Mouse (Mus musculus) midbrain, embryonic 15.5 days (tissue): ENCODE measurements around the gene Uqcrh. TPM values are rescaled to one million over a fixed set of nuclear protein-coding genes. Genes with fewer than 3 reads are reported as not detected.
A peak's percentile ranks its signal among the peaks of the same experiment; 100 is the strongest.

Source experiments
- ATAC-seq: fragments of 200-750 bp; cut with Nextera tagmentation; replicated peaks from 2 replicates; pipeline ENCODE4 v1.8.0; 2017; ENCODE audit warnings: moderate TSS enrichment
- H3K27ac ChIP-seq: fragments of 300-500 bp; sonication (generic); 2 replicates; pipeline ENCODE4 v1.5.1; 2015; ENCODE audit warnings: mild to moderate bottlenecking, inconsistent platforms
- H3K27me3 ChIP-seq: fragments of 300-500 bp; sonication (generic); replicated peaks from 2 replicates; pipeline ENCODE4 v1.6.1; 2015; ENCODE audit warnings: inconsistent platforms
- H3K36me3 ChIP-seq: fragments of 300-500 bp; sonication (generic); replicated peaks from 2 replicates; pipeline ENCODE4 v1.6.1; 2015; ENCODE audit warnings: inconsistent platforms
- H3K4me1 ChIP-seq: fragments of 300-500 bp; sonication (generic); 2 replicates; pipeline ENCODE4 v1.6.1; 2015; ENCODE audit warnings: inconsistent platforms
- H3K4me2 ChIP-seq: fragments of 300-500 bp; sonication (generic); 2 replicates; pipeline ENCODE4 v1.6.1; 2015; ENCODE audit warnings: inconsistent platforms, mild to moderate bottlenecking, moderate library complexity
- H3K4me3 ChIP-seq: fragments of 300-500 bp; sonication (generic); 2 replicates; pipeline ENCODE4 v1.5.1; 2015; ENCODE audit warnings: mild to moderate bottlenecking, inconsistent platforms
- H3K9ac ChIP-seq: fragments of 300-500 bp; sonication (generic); 2 replicates; pipeline ENCODE4 v1.6.1; 2015; ENCODE audit warnings: mild to moderate bottlenecking, inconsistent platforms
- H3K9me3 ChIP-seq: fragments of 300-500 bp; sonication (generic); 2 replicates; pipeline ENCODE4 v1.6.1; 2016; ENCODE audit warnings: inconsistent platforms
- WGBS: fragments of 180-500 bp; shearing (Covaris S2); methylation state at CpG from one replicate; pipeline ENCODE4 v1.1.7; 2015; ENCODE audit warnings: mixed read lengths; 5-methylcytosine and 5-hydroxymethylcytosine counted together
- polyA plus RNA-seq: library from polyadenylated mRNA; unstranded; fragments of >200 nt; fragmentation: Nextera tagmentation; extraction: Ambion mirVana; gene quantifications from 2 replicates; pipeline ENCODE4 v1.2.1, GENCODE M21; 2015

Gene Uqcrh
- polyA plus RNA-seq, 1 experiment from 2014 or later: 406 TPM

DNA sequence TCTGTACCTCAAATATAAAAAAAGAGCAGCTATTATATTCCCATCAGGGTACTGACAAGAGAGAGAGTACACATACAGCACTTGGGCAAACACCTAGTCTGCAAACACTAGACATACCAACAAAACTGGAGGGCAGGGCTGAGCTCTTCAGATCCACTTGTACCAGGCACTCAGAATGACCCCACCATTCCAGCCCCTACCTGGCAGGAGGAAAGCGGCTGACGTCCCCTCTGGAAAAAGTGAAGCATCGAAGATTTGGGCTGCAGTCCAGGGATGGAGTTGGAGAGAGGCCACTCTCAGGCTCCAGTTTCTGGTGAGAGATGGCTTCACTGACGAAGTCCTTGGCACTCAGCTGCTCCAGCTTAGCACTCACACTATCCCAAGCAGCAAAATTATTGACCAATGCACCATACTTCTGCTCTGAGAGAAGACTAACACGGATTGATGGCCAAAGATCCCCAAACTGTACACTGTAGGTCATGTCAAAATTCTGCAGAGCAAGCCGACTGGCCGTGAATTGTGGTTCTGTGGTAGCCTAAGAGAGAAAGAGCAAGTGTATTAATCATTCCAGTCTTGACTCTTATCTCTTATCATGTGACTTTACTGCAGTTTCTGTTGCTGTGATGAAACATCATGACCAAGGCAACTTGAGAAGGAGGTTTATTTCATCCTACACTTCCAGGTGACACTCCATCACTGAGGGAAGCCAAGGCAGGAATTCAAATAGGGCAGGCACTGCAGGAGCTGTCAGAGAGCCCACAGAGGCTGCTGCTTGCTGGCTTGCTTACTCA is 26.5 kb downstream of the Uqcrh start:
- Histone ChIP-seq H3K9ac (no peak overlapping the region), H3K27me3 (no peaks in the 10 kb centered on the region), H3K4me1 (peaks cover 11% of the 10 kb centered on the region; the same call in 1 of the 2 replicates), H3K4me3 (no peak overlapping the region), H3K4me2 (no peak overlapping the region), H3K27ac (no peak overlapping the region), H3K36me3 (no peaks in the 10 kb centered on the region), H3K9me3 (no peaks in the 10 kb centered on the region)
- no peak for ATAC-seq
- WGBS: 81% methylated on average over 7 of the region's 7 CpGs

DNA sequence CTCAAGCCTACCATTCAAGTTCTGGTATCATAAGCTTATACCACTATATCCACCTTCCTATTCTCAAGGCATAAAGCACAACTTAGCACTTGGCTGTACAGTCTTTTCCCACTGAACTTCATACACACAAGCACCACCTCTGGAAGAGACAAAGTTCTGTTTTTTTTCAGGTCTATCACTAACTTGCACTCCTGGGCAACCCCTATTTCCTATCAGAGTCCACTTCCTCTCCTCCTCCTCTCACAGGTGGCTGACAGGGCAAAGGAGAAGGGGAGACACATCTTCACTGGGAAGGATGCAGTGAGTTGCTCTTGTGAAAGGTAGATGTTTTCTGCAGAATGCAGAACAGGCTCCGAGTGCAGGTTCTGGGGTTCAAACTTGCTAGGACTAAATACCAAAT is 27.2 kb downstream of the Uqcrh start:
- Histone ChIP-seq H3K9ac (no peak overlapping the region), H3K4me3 (no peak overlapping the region), H3K4me2 (no peak overlapping the region), H3K4me1 (peaks cover 5% of the 10 kb centered on the region; the same call in 1 of the 2 replicates), H3K27me3 (no peaks in the 10 kb centered on the region), H3K27ac (no peak overlapping the region), H3K36me3 (no peaks in the 10 kb centered on the region), H3K9me3 (no peaks in the 10 kb centered on the region)
- ATAC-seq: no peak
- WGBS: 91% methylated on average over 1 of the region's 1 CpGs

DNA sequence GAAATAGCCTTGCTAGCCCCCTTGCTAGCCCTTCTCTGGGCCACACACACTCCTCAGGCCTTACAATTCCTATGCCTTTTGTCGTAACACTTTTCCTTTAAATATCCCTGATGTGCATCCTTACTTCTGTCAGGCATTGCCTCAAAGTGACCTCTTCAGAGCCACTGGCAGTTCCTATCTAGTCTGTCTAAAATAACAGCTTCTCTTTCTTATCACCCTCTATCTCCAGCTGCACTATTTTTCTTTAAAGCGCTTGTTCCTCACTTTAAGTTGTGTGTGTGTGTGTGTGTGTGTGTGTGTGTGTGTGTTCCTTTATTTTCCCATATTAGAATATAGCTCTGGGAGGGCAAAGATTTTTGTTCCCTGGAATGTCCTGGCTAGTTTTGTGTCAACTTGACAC is 28.3 kb downstream of the Uqcrh start:
- H3K4me1 ChIP-seq: no peaks in the 10 kb centered on the region
- H3K27ac ChIP-seq: no peak overlapping the region
- no peak overlapping the region for H3K4me3 ChIP-seq
- 91% methylated on average over 2 of the region's 2 CpGs for WGBS
- H3K36me3 ChIP-seq: no peaks in the 10 kb centered on the region
- no peaks in the 10 kb centered on the region for H3K27me3 ChIP-seq
- H3K9ac ChIP-seq: no peak overlapping the region
- no peak for ATAC-seq
- H3K9me3 ChIP-seq: no peaks in the 10 kb centered on the region
- no peak overlapping the region for H3K4me2 ChIP-seq

DNA sequence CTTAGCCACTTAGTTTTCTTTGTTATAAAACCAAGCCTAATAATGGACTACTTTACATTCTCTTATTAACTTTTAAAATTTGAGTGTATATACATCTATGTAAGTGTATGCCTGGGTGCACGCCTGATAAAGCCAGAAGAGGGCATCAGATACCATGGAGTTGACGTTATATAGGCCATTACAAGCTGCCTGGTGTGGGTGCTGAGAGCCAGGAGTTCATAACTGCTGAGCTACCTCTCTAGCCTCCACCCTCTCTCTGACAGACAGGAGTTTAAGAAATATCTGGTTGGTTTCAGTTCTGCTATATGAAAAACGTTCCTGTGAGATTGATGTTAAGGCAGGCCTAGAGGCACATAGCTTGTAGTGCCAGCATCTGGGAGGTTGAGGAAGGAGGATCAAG is 32.7 kb downstream of the Uqcrh start:
- Histone ChIP-seq H3K4me1 (no peaks in the 10 kb centered on the region), H3K27me3 (no peaks in the 10 kb centered on the region), H3K4me2 (no peak overlapping the region), H3K9me3 (no peaks in the 10 kb centered on the region), H3K27ac (no peak overlapping the region), H3K9ac (no peak overlapping the region), H3K36me3 (0 out of 2 replicates have a peak, but pooled peaks cover 2% of the 10 kb centered on the region), H3K4me3 (no peak overlapping the region)
- ATAC-seq: no peak
- 83% methylated on average over 3 of the region's 3 CpGs for WGBS

DNA sequence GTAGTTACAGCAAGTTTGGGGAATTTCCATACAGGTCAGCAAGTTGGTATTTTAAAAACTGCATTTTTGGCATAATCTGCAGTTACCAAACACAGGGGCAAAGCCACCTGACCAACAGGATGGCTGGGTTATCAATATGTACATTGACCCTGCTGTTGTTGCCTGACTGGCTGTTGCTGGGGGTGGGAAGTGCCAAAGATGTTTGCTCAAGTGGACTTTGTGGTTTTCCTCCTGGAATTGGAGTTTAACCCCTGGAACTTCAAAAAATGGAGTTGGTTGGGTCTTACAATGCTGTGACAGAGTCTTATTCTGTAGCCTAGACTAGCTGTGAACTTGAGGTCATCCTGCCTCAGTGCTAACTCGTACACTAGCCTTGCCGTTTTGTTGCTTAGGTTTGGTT is 34.4 kb downstream of the Uqcrh start:
- Histone ChIP-seq H3K9me3 (no peaks in the 10 kb centered on the region), H3K36me3 (0 out of 2 replicates have a peak, but pooled peaks cover 2% of the 10 kb centered on the region), H3K9ac (no peak overlapping the region), H3K4me3 (no peak overlapping the region), H3K27me3 (no peaks in the 10 kb centered on the region), H3K4me1 (no peaks in the 10 kb centered on the region), H3K4me2 (no peak overlapping the region), H3K27ac (no peak overlapping the region)
- no peak for ATAC-seq
- WGBS: 95% methylated on average over 2 of the region's 2 CpGs

DNA sequence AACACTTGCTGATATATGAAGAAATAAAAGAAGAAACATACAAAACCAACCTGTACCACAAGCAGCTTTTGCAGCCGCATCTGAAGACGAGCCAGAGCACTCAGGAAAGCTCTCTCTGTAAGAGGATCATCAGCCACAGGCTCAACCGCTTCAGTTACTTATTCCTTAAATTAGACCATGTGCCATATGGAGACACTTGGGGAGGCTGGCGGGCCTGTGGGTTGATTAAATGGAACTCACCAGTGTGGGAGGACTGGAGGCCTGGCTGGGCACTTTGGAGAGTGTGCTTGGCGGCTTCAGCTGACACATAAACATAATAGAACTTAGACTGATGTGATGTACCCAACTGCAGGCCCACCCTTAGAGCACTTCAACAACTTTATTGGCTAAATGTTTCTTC is 41.5 kb downstream of the Uqcrh start:
- Histone ChIP-seq H3K36me3 (peaks cover 6% of the 10 kb centered on the region; the same call in 1 of the 2 replicates), H3K4me2 (no peak overlapping the region), H3K4me3 (no peak overlapping the region), H3K27ac (no peak overlapping the region), H3K9me3 (no peaks in the 10 kb centered on the region), H3K4me1 (no peaks in the 10 kb centered on the region), H3K9ac (no peak overlapping the region), H3K27me3 (no peaks in the 10 kb centered on the region)
- 95% methylated on average over 5 of the region's 5 CpGs for WGBS
- no peak for ATAC-seq

DNA sequence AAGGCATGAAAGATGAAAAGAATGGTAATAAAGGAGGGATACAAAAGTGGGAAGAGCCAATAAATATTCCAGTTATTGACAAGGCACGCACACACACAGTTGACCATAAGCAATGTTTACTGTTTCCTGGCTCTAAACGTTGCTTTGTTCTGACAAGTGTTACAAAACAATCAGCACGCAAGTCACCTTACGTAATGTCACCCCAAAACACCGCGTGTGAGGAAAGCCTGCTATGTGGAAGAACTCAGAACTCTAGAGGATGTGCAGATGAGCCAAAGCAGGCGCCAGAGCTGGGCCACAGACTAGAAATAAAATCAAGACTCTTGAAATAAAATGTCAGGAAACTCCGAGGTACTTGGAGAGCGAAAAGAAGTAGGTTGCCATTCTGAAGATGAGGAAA is 42.0 kb downstream of the Uqcrh start:
- ATAC-seq: no peak
- Histone ChIP-seq H3K4me1 (no peaks in the 10 kb centered on the region), H3K4me3 (no peak overlapping the region), H3K36me3 (peaks cover 6% of the 10 kb centered on the region; the same call in 1 of the 2 replicates), H3K9ac (no peak overlapping the region), H3K27ac (no peak overlapping the region), H3K4me2 (no peak overlapping the region), H3K27me3 (no peaks in the 10 kb centered on the region), H3K9me3 (no peaks in the 10 kb centered on the region)
- WGBS: 92% methylated on average over 9 of the region's 9 CpGs

DNA sequence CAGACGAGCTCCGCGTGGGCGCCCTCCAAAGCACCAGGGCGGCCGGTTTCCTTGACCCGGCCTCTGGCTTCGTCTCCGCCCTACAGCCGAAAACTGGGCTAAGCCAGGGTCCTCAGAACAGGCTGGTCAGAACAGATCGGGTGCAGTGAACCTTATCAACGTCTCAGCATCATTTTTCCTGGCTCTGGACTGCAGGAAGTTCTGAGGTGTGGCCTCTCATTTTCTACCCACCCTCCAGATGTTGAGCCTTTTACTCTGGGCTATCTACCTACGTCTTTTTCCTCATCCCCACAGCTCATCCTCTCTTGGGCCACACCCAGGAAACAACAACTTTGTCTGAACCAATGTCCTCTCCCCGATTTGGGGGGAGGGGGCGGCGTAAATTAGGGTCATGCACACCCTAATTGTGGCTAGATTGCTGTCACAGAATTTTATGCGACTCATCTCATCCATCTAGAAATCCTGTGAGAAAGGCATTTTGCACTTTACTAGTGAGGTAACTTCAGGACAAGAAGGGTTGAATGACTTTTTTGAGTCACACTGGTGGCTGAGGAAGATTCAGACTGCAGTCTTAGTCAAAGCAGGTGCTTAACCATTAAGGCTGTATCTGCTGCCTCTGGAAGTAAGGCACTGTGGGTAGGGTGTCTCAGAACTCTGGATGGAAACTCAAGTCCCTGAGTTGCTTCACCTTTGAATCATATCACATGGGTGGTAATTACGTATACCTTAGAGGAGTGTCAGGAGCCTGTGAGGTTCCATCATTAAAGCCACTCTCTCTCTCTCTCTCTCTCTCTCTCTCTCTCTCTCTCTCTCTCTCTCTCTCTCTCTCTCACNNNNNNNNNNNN is 56.7 kb downstream of the Uqcrh start, which contains the start of gene Faah:
Gene Faah, minus strand, starts transcription at position 25 of the 845 bp plus-strand sequence.
- peaks cover 4% of the 10 kb centered on the region; the same call in 1 of the 2 replicates for H3K4me1 ChIP-seq
- peak within 1 kb of the TSS; percentile 92 for H3K4me2 ChIP-seq
- H3K9me3 ChIP-seq: no peaks in the 10 kb centered on the region
- H3K36me3 ChIP-seq: no peaks in the 10 kb centered on the region
- H3K4me3 ChIP-seq: peak within 1 kb of the TSS; percentile 68
- 9% methylated on average over 18 of the region's 18 CpGs for WGBS
- ATAC-seq: peak; percentile 13
- H3K27ac ChIP-seq: peak within 1 kb of the TSS; percentile 79
- H3K9ac ChIP-seq: peak within 1 kb of the TSS; percentile 79
- peaks cover 36% of the 10 kb centered on the region for H3K27me3 ChIP-seq

DNA sequence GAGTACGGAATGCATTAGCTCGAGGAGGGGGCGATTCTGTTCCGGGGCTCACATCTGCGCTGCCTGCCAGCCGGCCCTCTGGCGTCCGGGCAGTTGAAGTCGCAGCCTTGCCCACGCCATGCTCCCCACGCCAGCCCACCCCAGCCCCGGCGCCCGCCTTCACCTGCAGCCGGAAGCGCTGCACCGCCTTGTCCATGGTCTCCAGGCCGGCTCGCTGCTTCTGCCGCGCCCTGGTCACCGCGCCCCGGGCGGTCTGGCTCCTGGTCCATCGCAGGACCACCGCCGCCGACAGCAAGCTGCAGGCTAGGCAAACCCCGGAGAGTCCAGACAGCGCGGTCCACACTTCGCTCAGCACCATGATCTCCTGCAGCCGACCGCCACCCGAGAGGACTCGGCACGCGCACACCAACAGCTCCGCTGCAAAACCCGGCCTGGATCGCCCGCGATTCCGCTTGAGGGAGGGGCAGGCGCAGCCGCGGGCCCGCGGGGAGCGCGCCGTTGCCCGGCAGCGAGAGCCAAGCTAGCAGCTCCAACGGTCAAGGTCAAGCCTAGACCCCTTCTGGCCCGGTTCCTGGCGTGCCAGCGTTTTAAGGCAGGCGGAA is 57.5 kb downstream of the Uqcrh start:
- Histone ChIP-seq H3K36me3 (no peaks in the 10 kb centered on the region), H3K9me3 (no peaks in the 10 kb centered on the region), H3K4me3 (peak overlapping the region; percentile 68), H3K9ac (peak overlapping the region; percentile 79), H3K4me1 (peaks cover 4% of the 10 kb centered on the region; the same call in 1 of the 2 replicates), H3K27me3 (peaks cover 36% of the 10 kb centered on the region), H3K4me2 (peak overlapping the region; percentile 92), H3K27ac (peak overlapping the region; percentile 79)
- under 1% methylated on average over 60 of the region's 60 CpGs for WGBS
- peak; percentile 94 for ATAC-seq

Other genes starting within 250 kb of the Uqcrh start
- 5.6 and 6.5 TPM in 2 replicates for gene Mob3c, start 247.0 kb downstream of the Uqcrh start, polyA plus RNA-seq
- 25.9 and 27.5 TPM in 2 replicates for gene Mknk1, start 235.9 kb downstream of the Uqcrh start, polyA plus RNA-seq
- 0.17 TPM in 1 of 2 replicates, not detected in the other for gene Kncn, start 190.7 kb downstream of the Uqcrh start, polyA plus RNA-seq
- 0.27 and 0.28 TPM in 2 replicates for gene 6430628N08Rik, start 184.4 kb downstream of the Uqcrh start, polyA plus RNA-seq
- 10.9 and 12.7 TPM in 2 replicates for gene Dmbx1, start 135.1 kb downstream of the Uqcrh start, polyA plus RNA-seq
- 26.3 and 26.7 TPM in 2 replicates for gene Faah, start 57.1 kb downstream of the Uqcrh start, polyA plus RNA-seq
- 12.3 and 13.5 TPM in 2 replicates for gene Nsun4, start 21.2 kb downstream of the Uqcrh start, polyA plus RNA-seq
- 74.4 and 74.5 TPM in 2 replicates for gene Lrrc41, start 198 bp upstream of the Uqcrh start, polyA plus RNA-seq
- gene Rad54l, start 48.6 kb upstream of the Uqcrh start, polyA plus RNA-seq: 7.9 and 9.3 TPM in 2 replicates
- gene Pomgnt1, start 48.8 kb upstream of the Uqcrh start, polyA plus RNA-seq: 70.5 and 72.4 TPM in 2 replicates
- gene Lurap1, start 76.3 kb upstream of the Uqcrh start, polyA plus RNA-seq: 2.2 and 2.6 TPM in 2 replicates
- gene Tspan1, start 92.5 kb upstream of the Uqcrh start, polyA plus RNA-seq: 0.22 and 0.26 TPM in 2 replicates
- not detected in 2 replicates for gene 1700042G07Rik, start 98.3 kb upstream of the Uqcrh start, polyA plus RNA-seq
- gene Gm49337, start 98.3 kb upstream of the Uqcrh start, polyA plus RNA-seq: not detected in 2 replicates
- 81.1 and 89.7 TPM in 2 replicates for gene Pik3r3, start 146.5 kb upstream of the Uqcrh start, polyA plus RNA-seq